Mouse (Mus musculus) duodenum, adult 2 months (tissue): ENCODE results near the gene Efna1. TPM values are rescaled to one million over a fixed set of nuclear protein-coding genes. Genes with fewer than 3 reads are reported as not detected.

Experiments used
- polyA plus RNA-seq: library from polyadenylated mRNA; depleted of rRNA; stranded (reverse); fragments of >200 nt; gene quantifications from 2 replicates; pipeline ENCODE4 v1.2.3, GENCODE M21; 2012; ENCODE audit warnings: low replicate concordance; rRNA removed

The Efna1 gene
- polyA plus RNA-seq, result 59.5 and 87.8 TPM in 2 replicates

DNA sequence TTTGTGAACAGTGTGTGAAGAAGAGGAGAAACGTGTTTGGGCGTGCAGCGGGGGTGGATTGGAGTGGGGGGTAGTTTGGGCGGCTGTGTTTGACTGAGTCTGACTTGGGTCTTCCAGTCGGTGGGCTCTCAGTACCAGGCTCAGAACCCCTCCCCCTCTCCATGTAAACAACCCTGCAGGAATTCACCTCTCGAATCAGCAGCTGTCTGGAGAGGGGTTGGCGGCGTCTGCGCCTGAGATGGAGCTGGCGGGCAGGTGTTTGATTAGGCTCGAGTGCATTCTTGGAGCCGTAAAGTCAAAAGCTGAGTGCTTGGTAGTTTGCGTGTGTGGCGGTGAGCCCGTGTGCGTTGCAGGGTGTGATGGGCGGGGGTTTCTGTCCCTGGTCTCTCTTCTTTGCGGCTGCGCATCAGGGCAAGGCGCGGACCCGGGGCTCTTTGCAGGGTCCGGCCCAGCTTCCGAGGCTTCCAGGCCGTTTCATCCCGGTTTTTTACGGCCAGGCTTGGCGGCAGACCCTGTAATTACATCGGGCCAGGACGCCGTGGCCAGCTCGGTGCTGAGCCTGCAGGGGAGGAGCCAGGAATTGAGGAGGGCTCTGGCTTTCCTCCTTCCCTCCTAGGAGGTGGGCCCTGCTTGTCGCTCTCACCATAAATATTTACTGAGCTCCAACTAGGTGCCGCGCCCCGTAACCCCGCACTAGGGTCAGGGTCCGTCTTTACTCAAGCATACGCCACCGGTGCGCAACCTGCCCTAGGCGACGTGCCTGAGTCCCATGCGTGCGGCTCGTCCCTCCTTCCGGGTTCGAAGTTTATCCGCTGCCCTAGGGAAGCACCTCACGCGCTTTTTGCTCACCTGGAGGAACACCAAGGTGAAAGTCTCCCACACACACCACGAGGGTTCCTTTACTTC, at the start of gene Efna1:
Gene Efna1 (minus strand): TSS at position 537 of the 906 bp plus-strand sequence.

DNA sequence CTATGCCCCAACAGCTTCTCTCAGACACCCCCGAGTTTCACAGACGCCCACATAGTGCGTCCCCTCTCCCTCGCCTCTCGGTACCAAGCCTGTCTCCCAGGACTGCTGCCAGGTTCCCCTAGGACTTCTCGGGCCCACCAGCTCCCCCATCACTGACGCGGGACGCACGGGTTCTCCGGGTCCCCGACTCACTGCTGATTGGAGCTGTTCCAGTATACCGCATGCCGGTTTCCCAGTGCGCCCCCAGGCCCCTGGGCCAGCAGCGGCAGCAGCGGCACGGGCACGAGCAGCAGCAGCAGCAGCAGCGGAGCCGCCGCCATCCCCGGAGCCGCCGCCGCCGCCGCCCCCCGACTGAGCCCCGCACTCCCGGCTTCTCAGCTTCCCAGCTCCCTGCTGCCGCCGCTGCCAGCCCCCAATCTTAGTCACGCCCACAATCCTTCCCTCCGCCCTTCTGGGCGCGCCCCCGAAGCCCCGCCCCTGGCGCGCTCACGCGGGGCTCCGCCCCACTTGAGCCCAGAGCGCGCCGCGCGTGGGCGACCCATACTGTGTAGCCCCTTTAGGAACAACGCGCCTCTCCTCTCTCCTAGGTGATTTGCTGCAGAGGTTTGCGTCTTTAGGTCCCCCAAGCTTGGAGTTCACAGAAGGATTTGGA, 41.7 kb upstream of the Efna1 start, which contains the start of gene Efna3:
Gene Efna3 (minus strand): TSS at position 452 of the 652 bp plus-strand sequence.

DNA sequence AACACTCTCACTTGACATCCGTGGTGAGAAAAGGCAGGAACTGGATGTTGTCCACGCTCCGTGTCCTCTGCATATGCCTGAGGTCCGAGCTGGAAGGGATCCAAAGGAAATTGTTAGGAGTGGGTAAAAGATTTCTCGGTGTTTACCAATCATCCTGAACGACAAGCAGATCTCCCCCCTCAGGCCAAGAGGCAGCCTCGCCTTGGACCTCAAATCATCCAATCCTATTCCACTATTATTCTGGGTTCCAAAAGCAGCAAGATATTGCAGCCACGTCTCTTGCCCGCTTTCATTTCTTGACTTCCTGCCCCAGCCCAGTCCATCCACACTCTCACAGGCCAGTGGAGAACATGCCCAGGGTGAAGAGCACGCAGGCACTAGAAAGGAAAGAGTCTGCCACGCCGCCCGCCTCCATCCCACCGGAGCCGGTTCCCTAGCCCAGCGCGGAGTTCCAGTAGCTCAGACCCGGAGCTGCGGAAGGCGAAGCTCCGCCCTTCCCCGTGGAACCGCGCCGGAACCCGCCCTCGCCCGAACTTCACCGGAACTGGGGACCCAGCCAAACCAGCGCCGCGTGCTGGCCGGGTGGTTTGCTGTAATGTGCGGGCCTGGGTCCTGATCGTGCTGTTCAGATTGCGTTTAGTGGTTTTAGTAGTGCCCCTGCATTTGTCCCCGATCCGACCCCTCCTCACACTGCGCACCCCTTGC, 10.7 kb downstream of the Efna1 start, which contains the start of gene Slc50a1:
Gene Slc50a1 (minus strand): TSS at position 520 of the 705 bp plus-strand sequence.

DNA sequence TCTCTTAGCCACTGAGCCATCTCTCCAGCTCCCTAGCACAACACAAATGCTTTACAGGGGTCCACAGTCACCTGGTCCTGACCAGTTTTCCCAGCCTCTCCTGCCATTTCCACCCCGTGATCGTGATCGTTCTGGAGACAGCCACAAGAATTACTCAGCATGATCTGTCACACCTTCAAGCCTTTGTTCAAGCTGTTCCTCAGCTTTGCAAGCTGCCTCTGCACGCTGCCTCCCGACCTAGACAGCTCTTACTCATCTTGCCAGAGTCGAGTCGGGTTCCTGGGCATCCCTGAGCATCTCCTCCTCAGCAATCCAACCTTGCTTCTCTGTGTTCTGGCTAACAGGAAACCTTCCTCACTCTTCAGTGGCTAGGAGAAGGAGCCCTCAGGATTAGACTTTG, 21.9 kb downstream of the Efna1 start, which contains the start of gene Dpm3:
Gene Dpm3 (plus strand): TSS at position 283 of the 400 bp plus-strand sequence.

DNA sequence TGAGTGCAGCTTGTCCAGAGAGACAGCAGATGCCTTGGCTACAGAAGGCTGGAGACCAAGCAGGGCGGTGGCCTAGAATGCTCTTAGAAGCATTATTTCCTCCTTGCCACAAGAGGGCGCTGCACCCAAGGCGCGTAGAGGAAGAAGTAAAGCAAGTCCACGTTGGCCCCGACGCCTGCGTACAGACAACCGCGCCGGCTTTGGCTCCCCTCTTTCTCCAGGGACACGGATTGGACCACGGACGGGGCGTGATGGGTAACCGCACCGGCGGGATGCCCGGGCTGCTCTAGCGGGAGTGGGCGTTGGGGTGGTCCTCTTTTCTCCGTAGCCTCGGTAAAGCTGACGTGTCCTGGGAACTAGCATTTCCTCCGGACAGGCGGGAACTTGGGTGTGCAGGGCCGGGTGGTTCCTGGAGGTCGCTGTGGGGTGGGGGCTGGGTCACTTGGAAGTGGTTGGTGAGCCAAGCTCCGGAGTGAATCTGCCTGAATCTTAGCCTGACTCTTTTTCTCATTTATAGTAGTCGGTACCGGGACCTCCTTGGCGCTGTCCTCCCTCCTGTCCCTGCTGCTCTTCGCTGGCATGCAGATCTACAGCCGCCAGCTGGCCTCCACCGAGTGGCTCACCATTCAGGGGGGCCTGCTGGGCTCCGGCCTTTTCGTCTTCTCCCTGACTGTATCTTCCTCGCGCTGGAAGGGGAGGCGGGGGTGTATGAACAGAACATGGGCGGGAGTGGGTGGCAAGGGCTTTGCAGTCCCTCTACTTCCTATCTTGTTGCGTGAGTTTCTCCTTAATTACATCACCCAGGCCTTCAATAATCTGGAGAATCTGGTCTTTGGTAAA, 34.5 kb downstream of the Efna1 start, which contains the start of gene Trim46:
Gene Trim46 (minus strand): TSS at position 49 of the 840 bp plus-strand sequence.

DNA sequence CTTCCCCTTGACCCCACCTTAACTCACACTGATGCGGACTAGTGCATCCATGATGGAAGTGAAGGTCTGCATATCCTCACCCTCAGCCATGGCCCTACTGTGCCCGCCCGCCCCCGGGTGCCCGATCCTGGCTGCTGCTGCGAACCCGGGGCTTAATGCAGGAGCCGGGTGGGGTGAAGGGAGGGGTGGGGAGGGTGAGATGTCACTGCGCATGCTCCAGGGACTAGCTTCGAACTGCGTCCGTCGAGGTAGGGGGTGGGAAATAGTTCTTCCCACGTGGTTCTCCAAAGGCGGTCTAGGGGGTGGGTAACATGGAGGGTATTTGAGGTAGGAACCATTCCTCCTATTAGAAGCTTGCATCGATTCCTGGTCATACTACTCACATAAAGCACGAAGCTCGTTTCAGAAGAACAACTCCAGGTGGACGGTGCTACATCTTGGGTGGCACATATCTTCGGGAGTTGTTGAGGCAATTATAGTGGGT, 35.2 kb downstream of the Efna1 start, which contains the start of gene Krtcap2:
Gene Krtcap2 (plus strand): TSS at position 279 of the 484 bp plus-strand sequence.

DNA sequence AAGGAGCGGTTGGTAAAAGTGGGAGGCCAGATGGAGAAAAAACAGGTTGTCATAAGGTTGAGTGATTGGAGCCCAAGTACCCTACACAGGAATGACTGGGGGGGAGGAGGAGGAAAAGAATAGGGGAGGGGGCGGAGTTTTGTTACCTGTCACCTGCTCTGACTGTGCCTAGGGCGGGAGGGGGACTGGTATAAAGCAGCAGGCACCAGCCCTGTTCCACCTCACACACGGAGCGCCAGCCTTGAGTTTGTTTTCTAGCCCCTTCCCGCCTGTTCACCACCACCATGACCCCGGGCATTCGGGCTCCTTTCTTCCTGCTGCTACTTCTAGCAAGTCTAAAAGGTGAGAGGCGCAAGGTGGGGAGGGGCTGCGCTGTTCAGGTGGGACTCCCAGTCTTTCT, 52.1 kb downstream of the Efna1 start, which contains the start of gene Muc1:
Gene Muc1 (plus strand): TSS at position 222 of the 400 bp plus-strand sequence.

DNA sequence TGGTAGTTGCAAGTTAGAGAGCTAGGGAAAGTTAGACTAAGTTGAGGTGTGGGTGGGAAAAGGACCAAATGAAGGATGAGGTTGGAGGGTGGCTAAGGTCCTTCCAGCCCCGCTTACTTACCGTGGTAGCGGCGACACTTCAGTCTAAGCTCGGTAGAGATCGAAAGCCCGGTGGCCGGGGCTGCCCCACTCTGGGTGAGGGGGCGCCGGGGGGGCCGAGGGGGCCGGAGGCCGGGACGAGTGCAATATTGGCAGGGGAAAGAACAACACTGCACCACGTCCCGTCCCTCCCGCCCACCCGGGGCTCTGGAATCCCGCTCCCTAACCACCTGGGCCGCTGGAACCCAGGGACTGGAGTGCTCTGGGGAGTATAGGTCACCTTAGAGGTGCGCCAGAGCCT, 54.0 kb downstream of the Efna1 start, which contains the start of gene Mtx1:
Gene Mtx1 (minus strand): TSS at position 189 of the 400 bp plus-strand sequence.

Other genes starting within 250 kb of the Efna1 start
- 51.4 and 58.5 TPM in 2 replicates for gene Rusc1, start 187.8 kb downstream of the Efna1 start, polyA plus RNA-seq
- not detected in 2 replicates for gene Gm43738, start 180.0 kb downstream of the Efna1 start, polyA plus RNA-seq
- 58.7 and 73.8 TPM in 2 replicates for gene Fdps, start 179.2 kb downstream of the Efna1 start, polyA plus RNA-seq
- 528 and 535 TPM in 2 replicates for gene Pklr, start 145.0 kb downstream of the Efna1 start, polyA plus RNA-seq
- gene Hcn3, start 120.9 kb downstream of the Efna1 start, polyA plus RNA-seq, result 0.38 and 1.6 TPM in 2 replicates
- gene Clk2, start 116.3 kb downstream of the Efna1 start, polyA plus RNA-seq, result 19.8 and 20.8 TPM in 2 replicates
- gene Scamp3, start 103.7 kb downstream of the Efna1 start, polyA plus RNA-seq, result 128 and 132 TPM in 2 replicates
- 26.9 and 30.9 TPM in 2 replicates for gene Fam189b, start 98.0 kb downstream of the Efna1 start, polyA plus RNA-seq
- 27.8 and 49.9 TPM in 2 replicates for gene Gba, start 78.2 kb downstream of the Efna1 start, polyA plus RNA-seq
- gene Thbs3, start 66.0 kb downstream of the Efna1 start, polyA plus RNA-seq, result 8.4 and 15.4 TPM in 2 replicates
- gene Mtx1, start 54.1 kb downstream of the Efna1 start, polyA plus RNA-seq, result 192 and 239 TPM in 2 replicates
- gene Muc1, start 52.1 kb downstream of the Efna1 start, polyA plus RNA-seq, result 1.1 and 80.2 TPM in 2 replicates
- gene Krtcap2, start 35.2 kb downstream of the Efna1 start, polyA plus RNA-seq, result 340 and 345 TPM in 2 replicates
- 2.8 and 16.7 TPM in 2 replicates for gene Trim46, start 34.8 kb downstream of the Efna1 start, polyA plus RNA-seq
- 370 and 590 TPM in 2 replicates for gene Dpm3, start 21.8 kb downstream of the Efna1 start, polyA plus RNA-seq
- gene Slc50a1, start 10.6 kb downstream of the Efna1 start, polyA plus RNA-seq, result 90.2 and 159 TPM in 2 replicates
- 8.2 and 18.7 TPM in 2 replicates for gene Efna3, start 41.8 kb upstream of the Efna1 start, polyA plus RNA-seq
- gene Efna4, start 56.9 kb upstream of the Efna1 start, polyA plus RNA-seq, result 14.7 and 32.5 TPM in 2 replicates
- 77.9 and 91.6 TPM in 2 replicates for gene Adam15, start 68.9 kb upstream of the Efna1 start, polyA plus RNA-seq
- gene Dcst2, start 80.8 kb upstream of the Efna1 start, polyA plus RNA-seq, result 2.5 TPM in 2 replicates
- gene Dcst1, start 84.1 kb upstream of the Efna1 start, polyA plus RNA-seq, result 5.1 and 8.6 TPM in 2 replicates
- 153 and 200 TPM in 2 replicates for gene Zbtb7b, start 113.6 kb upstream of the Efna1 start, polyA plus RNA-seq
- gene Lenep, start 121.7 kb upstream of the Efna1 start, polyA plus RNA-seq, result not detected in 2 replicates
- 38.8 and 45.1 TPM in 2 replicates for gene Flad1, start 130.7 kb upstream of the Efna1 start, polyA plus RNA-seq
- gene Cks1b, start 137.2 kb upstream of the Efna1 start, polyA plus RNA-seq, result 7.2 and 7.6 TPM in 2 replicates
- gene Shc1, start 137.3 kb upstream of the Efna1 start, polyA plus RNA-seq, result 43.8 and 52.6 TPM in 2 replicates
- gene Pygo2, start 149.1 kb upstream of the Efna1 start, polyA plus RNA-seq, result 79.8 and 157 TPM in 2 replicates
- 34.4 and 41.9 TPM in 2 replicates for gene Pbxip1, start 155.6 kb upstream of the Efna1 start, polyA plus RNA-seq
- 9.4 and 15.8 TPM in 2 replicates for gene Pmvk, start 173.4 kb upstream of the Efna1 start, polyA plus RNA-seq
- gene Kcnn3, start 239.0 kb upstream of the Efna1 start, polyA plus RNA-seq, result 2.0 and 5.3 TPM in 2 replicates